In genomic region chr5:103777446-103777845, GRCm38 (mm10) we compare ENCODE assay signal across 9 mouse cellular contexts.
A peak's percentile ranks its signal among the peaks of the same experiment; 100 is the strongest.
DNase-seq lines count a peak whose midpoint lies in the region; ATAC-seq and TF ChIP-seq lines count a peak whose summit lies in the region.
"Had no signal": no experiment of that assay in that cellular context is flagged by ENCODE, and none has a peak within 500 bp of the region (broad histone marks: within the 10 kb centered on the region; RNA-seq: fewer than 3 reads in every experiment).

No protein-coding gene starts in this region.

- 0 out of 4 replicates have a peak overlapping the region, but pooled peaks of 1 of the 2 experiments have one; percentile 40 for H3K4me3 ChIP-seq in heart, embryonic 14.5 days (ENCODE audit: control insufficient read depth in 1 of 2, insufficient read depth in 1 of 2, low read depth in 1 of 2, low read length in 2 of 2)
- no peak overlapping the region for H3K4me3 ChIP-seq in liver, embryonic 12.5 days
- H3K4me3 ChIP-seq in stomach, postnatal 0 days (ENCODE audit: low read depth, low read length) = no peak overlapping the region

- no peak for TF ChIP-seq CTCF in stomach, postnatal 0 days (IDR thresholded peaks at IDR 0.05; ENCODE audit: low read depth)

- ATAC-seq in heart, embryonic 14.5 days (ENCODE audit: insufficient number of reproducible peaks, insufficient read depth, low FRiP score, low read depth) = no peak
- ATAC-seq in liver, embryonic 12.5 days = no peak
- ATAC-seq in stomach, postnatal 0 days (ENCODE audit: low FRiP score, low TSS enrichment) = no peak
- ATAC-seq: CD4-positive, CD25-positive, alpha-beta regulatory T cell, adult 4 months had no signal

- no peak overlapping the region; the same call in 1 of the 2 replicates for H3K9ac ChIP-seq in heart, embryonic 14.5 days (ENCODE audit: low read length)
- H3K9ac ChIP-seq in liver, embryonic 12.5 days = no peak overlapping the region
- no peak overlapping the region for H3K9ac ChIP-seq in stomach, postnatal 0 days (ENCODE audit: low read length)

- DNase-seq in heart, adult 18-20 months = no peak
- DNase-seq in retina, embryonic 14.5 days (ENCODE audit: low spot score) = peak; percentile 26
- DNase-seq in retina, postnatal 1 day = no peak
- no peak for DNase-seq in stomach, postnatal 0 days (ENCODE audit: low spot score)
- DNase-seq in layer of hippocampus, adult 11-12 months (ENCODE audit: low spot score) = no peak
- DNase-seq in right cerebral cortex, postnatal 36 days (ENCODE audit: low spot score in 2 of 2) = no peak

- H3K4me1 ChIP-seq in heart, embryonic 14.5 days (ENCODE audit: control insufficient read depth in 2 of 2, insufficient read depth in 2 of 2, low read length in 2 of 2) = peaks cover 33 to 70% of the 10 kb centered on the region in 2 experiments
- peaks cover 93% of the 10 kb centered on the region for H3K4me1 ChIP-seq in liver, embryonic 12.5 days
- H3K4me1 ChIP-seq in stomach, postnatal 0 days (replicated peaks; ENCODE audit: control insufficient read depth, insufficient read depth) = peaks cover 21% of the 10 kb centered on the region

- 70% methylated on average over 4 of the region's 4 CpGs for WGBS in heart, embryonic 14.5 days
- 76% methylated on average over 4 of the region's 4 CpGs for WGBS in liver, embryonic 12.5 days (ENCODE audit: insufficient replicate concordance)
- WGBS in stomach, postnatal 0 days = 60% methylated on average over 4 of the region's 4 CpGs

- TF ChIP-seq EP300 in stomach, postnatal 0 days (optimal IDR thresholded peaks at IDR 0.05) = no peak

- H3K27me3 ChIP-seq in heart, embryonic 14.5 days (ENCODE audit: control insufficient read depth, insufficient read depth, low read length) = no peaks in the 10 kb centered on the region
- no peaks in the 10 kb centered on the region for H3K27me3 ChIP-seq in liver, embryonic 12.5 days (replicated peaks)
- no peaks in the 10 kb centered on the region for H3K27me3 ChIP-seq in stomach, postnatal 0 days (ENCODE audit: control insufficient read depth, insufficient read depth, low read length)

- no peaks in the 10 kb centered on the region for H3K9me3 ChIP-seq in heart, embryonic 14.5 days (ENCODE audit: control insufficient read depth, low read length)
- H3K9me3 ChIP-seq in liver, embryonic 12.5 days (replicated peaks) = no peaks in the 10 kb centered on the region
- H3K9me3 ChIP-seq in stomach, postnatal 0 days (ENCODE audit: control insufficient read depth, low read length) = no peaks in the 10 kb centered on the region

- no peaks in the 10 kb centered on the region for H3K36me3 ChIP-seq in heart, embryonic 14.5 days (ENCODE audit: control insufficient read depth, insufficient read depth, low read length)
- H3K36me3 ChIP-seq in liver, embryonic 12.5 days = 0 out of 2 replicates have a peak, but pooled peaks cover 6% of the 10 kb centered on the region
- no peaks in the 10 kb centered on the region for H3K36me3 ChIP-seq in stomach, postnatal 0 days (ENCODE audit: control insufficient read depth, insufficient read depth, low read length)

- H3K4me2 ChIP-seq in heart, embryonic 14.5 days (ENCODE audit: low read length) = peak overlapping the region; percentile 76
- peak overlapping the region; percentile 50 for H3K4me2 ChIP-seq in liver, embryonic 12.5 days
- H3K4me2 ChIP-seq in stomach, postnatal 0 days (replicated peaks; ENCODE audit: low read depth) = peak overlapping the region; percentile 27; the same call in 1 of the 2 replicates

- no peak overlapping the region for H3K27ac ChIP-seq in heart, embryonic 14.5 days (replicated peaks in 1 of 2; ENCODE audit: control insufficient read depth in 1 of 2, insufficient read depth in 1 of 2, low read depth in 2 of 2, low read length in 2 of 2)
- no peak overlapping the region for H3K27ac ChIP-seq in liver, embryonic 12.5 days
- H3K27ac ChIP-seq in stomach, postnatal 0 days (replicated peaks) = no peak overlapping the region
